Mouse (Mus musculus) stomach, embryonic 14.5 days (tissue): ENCODE results near the gene Cntn5. TPM values are rescaled to one million over a fixed set of nuclear protein-coding genes. Genes with fewer than 3 reads are reported as not detected.

ENCODE experiments used
- microRNA-seq: library from miRNA; unstranded; fragments of <30 nt; microRNA quantifications from one replicate; pipeline ENCODE4, GENCODE M21; 2016
- polyA plus RNA-seq: library from polyadenylated mRNA; unstranded; fragments of >200 nt; fragmentation: Nextera tagmentation; extraction: Ambion mirVana; gene quantifications from 2 replicates; pipeline ENCODE4 v1.2.1, GENCODE M21; 2014

The Cntn5 gene
- polyA plus RNA-seq, 1 experiment from 2014 or later: 0.20 TPM

Small RNAs within 50 kb of the gene (microRNA-seq; reads per million reads assigned to microRNA genes)
- gene Gm24496: not detected
- gene Gm25086: not detected
- gene Gm26195: not detected
- gene Mir6237: not detected
